Mouse (Mus musculus): Measurements from ENCODE around the gene Kif23.
A peak's percentile ranks its signal among the peaks of the same experiment; 100 is the strongest.

Gene Kif23

GRCm38 (mm10) chr9:61945973-61946611 is 482 bp downstream of the Kif23 start:
- peak; percentile 84 for DNase-seq

GRCm38 (mm10) chr9:61941054-61941453 is 5.5 kb downstream of the Kif23 start:
- DNase-seq, result no peak

GRCm38 (mm10) chr9:61933333-61933732 is 13.2 kb downstream of the Kif23 start:
- no peak for DNase-seq

GRCm38 (mm10) chr9:61932009-61932408 is 14.6 kb downstream of the Kif23 start:
- no peak for DNase-seq

- peak; percentile 61 for DNase-seq
These were observed 21.4 kb downstream of the Kif23 start for GRCm38 (mm10) chr9:61925086-61925660.

- no peak for DNase-seq
These were observed 26.2 kb downstream of the Kif23 start for GRCm38 (mm10) chr9:61920331-61920730.

GRCm38 (mm10) chr9:61919464-61919863 is 27.1 kb downstream of the Kif23 start:
- DNase-seq, result no peak

GRCm38 (mm10) chr9:61917436-61917835 is 29.1 kb downstream of the Kif23 start:
- DNase-seq, result no peak

DNA sequence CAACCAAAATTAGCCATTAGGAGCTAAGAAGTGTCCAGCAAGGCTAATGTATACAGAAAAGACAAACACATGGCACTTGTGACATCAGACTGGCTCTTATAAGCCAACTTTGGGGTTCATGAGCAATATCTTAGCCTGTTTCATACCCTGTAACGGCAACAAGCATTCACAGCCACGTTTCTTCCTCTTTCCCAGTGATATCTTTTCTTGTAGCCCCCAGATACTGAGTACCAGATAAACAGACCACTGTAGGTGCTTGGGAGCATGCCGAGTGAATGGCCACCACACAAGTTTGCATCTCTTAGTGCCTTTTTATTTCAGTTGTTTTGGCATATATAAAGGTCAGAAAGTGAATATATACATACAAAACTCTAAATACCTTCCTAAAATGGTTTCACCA is 29.6 kb downstream of the Kif23 start:
- DNase-seq, result no peak

DNA sequence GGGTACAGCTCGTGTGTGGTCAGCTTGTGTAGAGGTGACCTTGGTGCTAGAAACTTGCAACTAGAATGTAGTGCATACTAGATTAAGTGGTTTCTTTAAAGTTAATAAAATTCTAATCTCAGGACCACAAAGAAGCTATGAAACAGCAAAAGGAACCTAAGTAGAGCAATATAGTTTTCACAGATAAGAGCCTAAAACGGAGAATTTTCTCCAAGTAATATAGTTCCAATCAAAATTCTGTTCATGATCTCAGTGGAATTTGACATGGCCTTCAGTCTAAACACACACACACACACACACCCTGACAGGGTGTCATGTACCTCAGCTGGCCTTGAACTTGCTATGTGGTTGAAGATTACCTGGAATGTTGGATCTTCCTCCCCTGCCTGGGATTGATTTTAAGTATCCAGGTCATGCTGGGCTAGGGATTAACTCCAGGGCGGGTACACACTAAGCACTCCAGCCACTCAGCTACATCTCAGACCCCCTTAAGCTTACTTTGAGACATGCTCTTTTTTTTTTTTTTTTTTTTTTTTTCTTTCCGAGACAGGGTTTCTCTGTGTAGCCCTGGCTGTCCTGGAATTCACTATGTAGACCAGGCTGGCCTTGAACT is 31.1 kb downstream of the Kif23 start:
- no peak for DNase-seq

DNA sequence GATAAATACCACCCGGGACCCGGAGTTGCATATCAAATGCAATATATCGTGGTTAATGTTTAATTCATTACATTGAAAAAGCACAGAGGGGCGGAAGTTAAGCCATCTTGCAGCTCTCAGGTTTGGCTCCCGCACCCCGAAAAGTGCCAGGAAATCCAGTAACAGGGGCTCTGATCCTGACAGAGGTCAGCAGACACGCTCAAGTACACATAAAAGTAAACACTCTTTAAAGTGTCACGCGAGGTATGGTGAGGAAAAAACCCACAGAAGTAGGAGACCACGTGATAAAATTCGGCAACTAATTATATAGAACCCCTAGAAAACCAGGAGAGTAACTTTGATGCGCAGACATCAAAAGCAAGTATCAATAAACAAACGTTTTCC is 31.7 kb downstream of the Kif23 start:
- DNase-seq, result no peak

DNA sequence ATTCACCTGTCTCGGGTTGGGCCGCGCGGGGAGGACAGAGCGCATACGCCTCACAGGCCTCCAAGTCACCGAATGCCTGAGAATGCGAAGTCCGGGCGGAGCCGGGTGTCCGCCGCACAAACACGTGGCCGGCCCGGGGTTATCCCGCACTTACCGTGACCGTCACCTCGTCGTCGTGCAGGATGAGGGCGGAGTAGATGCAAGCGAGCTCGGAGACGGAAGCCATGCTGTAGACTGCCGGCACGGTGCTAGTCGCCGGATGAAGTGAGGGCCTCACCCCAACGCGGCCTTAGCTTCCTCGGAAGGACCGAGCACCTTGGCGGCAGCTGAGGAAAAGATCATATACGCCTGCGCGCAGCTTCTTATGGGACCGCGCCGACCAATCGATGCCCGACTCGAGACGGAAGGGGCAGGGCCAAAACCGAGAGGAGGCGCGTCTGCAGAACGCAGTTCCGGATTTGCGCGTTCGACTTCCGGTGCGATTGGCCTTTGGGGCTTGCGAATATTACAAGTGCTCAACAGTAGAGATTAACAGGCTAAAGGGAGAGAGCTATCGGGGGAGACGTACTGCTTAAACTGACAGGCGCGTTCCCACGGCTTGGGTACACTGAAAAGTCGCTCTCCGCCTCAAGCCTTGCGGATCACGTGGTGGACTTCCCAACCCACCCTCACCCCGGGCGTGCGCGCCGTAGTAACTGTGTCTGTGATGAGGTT is 32.2 kb downstream of the Kif23 start, which contains the start of gene Rplp1:
Gene Rplp1 (minus strand): TSS at position 340 of the 714 bp plus-strand sequence.
- peak; percentile 97 for DNase-seq

- DNase-seq, result no peak
These were observed 35.1 kb downstream of the Kif23 start for GRCm38 (mm10) chr9:61911300-61912128.

- peak; percentile 39 for DNase-seq
These were observed 35.9 kb downstream of the Kif23 start for GRCm38 (mm10) chr9:61910526-61911256.

GRCm38 (mm10) chr9:61909633-61910032 is 36.9 kb downstream of the Kif23 start:
- no peak for DNase-seq

DNA sequence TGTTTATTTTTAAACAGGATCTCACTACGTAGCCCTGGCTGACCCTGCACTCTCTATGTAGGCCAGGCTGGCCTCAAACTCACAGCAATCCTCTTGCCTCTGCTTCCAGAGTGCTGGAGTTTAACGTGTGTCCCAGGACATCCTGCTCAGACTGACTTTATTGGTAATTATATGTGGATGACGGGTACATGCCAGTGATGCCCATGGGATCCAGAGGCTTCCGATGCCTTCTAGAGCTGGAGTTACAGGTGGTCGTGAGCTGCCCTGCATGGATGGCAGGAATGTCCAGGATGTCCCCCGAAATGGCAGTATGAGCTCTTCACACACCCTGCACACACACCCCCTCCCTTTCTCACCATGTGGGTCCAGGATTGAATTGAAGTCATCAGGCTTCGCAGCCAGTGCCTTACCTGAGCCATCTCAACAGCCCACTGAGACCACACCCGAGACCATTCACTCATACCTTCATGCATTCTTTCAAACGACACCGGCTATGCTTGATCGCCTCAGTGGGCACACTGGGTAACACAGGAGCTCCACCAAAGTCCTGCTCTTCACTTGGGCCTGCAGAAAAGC is 37.7 kb downstream of the Kif23 start:
- no peak for DNase-seq

- no peak for DNase-seq
These were observed 38.2 kb downstream of the Kif23 start for GRCm38 (mm10) chr9:61908341-61908740.

GRCm38 (mm10) chr9:61907621-61908295 is 38.8 kb downstream of the Kif23 start:
- no peak for DNase-seq

- peak; percentile 73 for DNase-seq
These were observed 39.7 kb downstream of the Kif23 start for GRCm38 (mm10) chr9:61906912-61907311.

DNA sequence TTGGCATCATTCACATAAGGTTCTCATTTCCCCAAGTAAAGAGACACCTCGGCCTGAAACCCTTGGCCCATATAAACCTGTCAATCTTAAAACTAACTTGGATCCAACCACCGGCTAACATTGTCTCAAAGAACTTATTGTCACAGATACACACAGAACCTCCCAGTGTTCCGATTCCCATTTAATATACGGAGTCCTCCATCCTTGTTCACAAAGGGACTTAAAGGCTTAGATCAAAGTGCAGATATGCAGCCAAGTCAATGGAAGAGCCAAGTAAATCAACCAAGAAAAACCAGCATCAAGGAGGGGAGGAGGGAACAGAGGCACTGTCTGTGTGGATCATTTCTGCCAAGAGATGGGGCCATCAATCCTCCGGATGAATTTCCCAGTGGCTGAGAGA is 41.0 kb downstream of the Kif23 start:
- DNase-seq, result no peak

DNA sequence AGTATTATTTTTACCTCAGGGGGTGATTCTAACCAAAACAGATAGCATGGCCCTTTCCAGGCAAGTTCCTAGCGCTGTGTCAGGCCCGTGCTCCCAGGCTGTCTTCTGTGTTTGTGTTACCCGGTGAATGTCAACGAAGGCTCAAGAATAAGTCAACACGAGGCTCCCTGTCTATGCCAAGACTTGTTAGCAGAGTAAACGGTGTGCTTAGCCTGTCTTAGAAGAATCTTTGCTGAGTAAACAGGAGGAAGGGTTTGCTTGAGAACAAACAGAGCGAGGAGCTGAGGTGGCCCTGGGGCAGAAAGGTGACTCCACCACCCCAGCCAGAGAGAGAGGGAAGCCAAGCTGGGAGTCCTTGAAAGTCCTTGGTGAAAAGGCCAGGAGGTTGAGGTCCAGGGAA is 42.4 kb downstream of the Kif23 start:
- DNase-seq, result no peak

Data from thymus, postnatal 14 days (tissue).